Mouse (Mus musculus): ENCODE results near the gene Myt1l. TPM values are rescaled to one million over a fixed set of nuclear protein-coding genes. Genes with fewer than 3 reads are reported as not detected.

Myt1l gene
- total and polyA plus RNA-seq, 2 experiments from 2014 or later = 68.6 to 173 TPM

GRCm38 (mm10) chr12:29695194-29695593, 167.0 kb downstream of the Myt1l start:
- ATAC-seq = no peak
- Histone ChIP-seq H3K36me3 (ENCODE audit: insufficient read depth, low read length) (no peaks in the 10 kb centered on the region), H3K27me3 (ENCODE audit: insufficient read depth, low read length) (no peaks in the 10 kb centered on the region), H3K4me2 (ENCODE audit: low read depth, low read length) (no peak overlapping the region), H3K4me3 (ENCODE audit: low read length) (no peak overlapping the region), H3K4me1 (ENCODE audit: insufficient read depth, low read length) (peaks cover 34% of the 10 kb centered on the region), H3K9ac (replicated peaks; ENCODE audit: low read length) (no peak overlapping the region), H3K9me3 (ENCODE audit: low read length) (no peaks in the 10 kb centered on the region), H3K27ac (peak overlapping the region; percentile 55; the same call in 1 of the 2 replicates)
- 18% methylated on average over 2 of the region's 2 CpGs for WGBS
- TF ChIP-seq CTCF (IDR thresholded peaks at IDR 0.05; ENCODE audit: low read depth) = no peak
- DNase-seq (ENCODE audit: low spot score) = peak; percentile 45

GRCm38 (mm10) chr12:29697526-29698500, 169.6 kb downstream of the Myt1l start:
- DNase-seq (ENCODE audit: low spot score) (peak; percentile 92), ATAC-seq (peak; percentile 78)
- Histone ChIP-seq H3K4me2 (ENCODE audit: low read depth, low read length) (no peak overlapping the region), H3K4me1 (ENCODE audit: insufficient read depth, low read length) (peaks cover 52% of the 10 kb centered on the region), H3K9me3 (ENCODE audit: low read length) (no peaks in the 10 kb centered on the region), H3K27ac (peak overlapping the region; percentile 84), H3K27me3 (ENCODE audit: insufficient read depth, low read length) (no peaks in the 10 kb centered on the region), H3K9ac (replicated peaks; ENCODE audit: low read length) (0 out of 2 replicates have a peak overlapping the region, but pooled peaks have one; percentile 13), H3K36me3 (ENCODE audit: insufficient read depth, low read length) (no peaks in the 10 kb centered on the region), H3K4me3 (ENCODE audit: low read length) (no peak overlapping the region)
- 34% methylated on average over 12 of the region's 12 CpGs for WGBS
- TF ChIP-seq CTCF (IDR thresholded peaks at IDR 0.05; ENCODE audit: low read depth) = no peak

- no peak for TF ChIP-seq CTCF (IDR thresholded peaks at IDR 0.05; ENCODE audit: low read depth)
- peaks cover 58% of the 10 kb centered on the region for H3K4me1 ChIP-seq (ENCODE audit: insufficient read depth, low read length)
- peak; percentile 5; the same call in 1 of the 2 replicates for ATAC-seq
- no peaks in the 10 kb centered on the region for H3K27me3 ChIP-seq (ENCODE audit: insufficient read depth, low read length)
- no peaks in the 10 kb centered on the region for H3K9me3 ChIP-seq (ENCODE audit: low read length)
- no peak overlapping the region for H3K9ac ChIP-seq (replicated peaks; ENCODE audit: low read length)
- DNase-seq (ENCODE audit: low spot score) = no peak
- no peak overlapping the region for H3K4me2 ChIP-seq (ENCODE audit: low read depth, low read length)
- 11% methylated on average over 3 of the region's 3 CpGs for WGBS
- H3K4me3 ChIP-seq (ENCODE audit: low read length) = no peak overlapping the region
- H3K36me3 ChIP-seq (ENCODE audit: insufficient read depth, low read length) = no peaks in the 10 kb centered on the region
- peak overlapping the region; percentile 84 for H3K27ac ChIP-seq
Observed at GRCm38 (mm10) chr12:29698541-29698940, 170.4 kb downstream of the Myt1l start.

GRCm38 (mm10) chr12:29698976-29699375, 170.8 kb downstream of the Myt1l start:
- DNase-seq (ENCODE audit: low spot score) (peak; percentile 82), ATAC-seq (peak; percentile 25; the same call in 1 of the 2 replicates)
- no peaks in the 10 kb centered on the region for H3K27me3 ChIP-seq (ENCODE audit: insufficient read depth, low read length)
- no peaks in the 10 kb centered on the region for H3K36me3 ChIP-seq (ENCODE audit: insufficient read depth, low read length)
- H3K9me3 ChIP-seq (ENCODE audit: low read length) = no peaks in the 10 kb centered on the region
- peak overlapping the region; percentile 33; the same call in 1 of the 2 replicates for H3K9ac ChIP-seq (replicated peaks; ENCODE audit: low read length)
- H3K4me1 ChIP-seq (ENCODE audit: insufficient read depth, low read length) = peaks cover 58% of the 10 kb centered on the region
- H3K4me2 ChIP-seq (ENCODE audit: low read depth, low read length) = peak overlapping the region; percentile 8; the same call in 1 of the 2 replicates
- peak overlapping the region; percentile 84 for H3K27ac ChIP-seq
- no peak overlapping the region for H3K4me3 ChIP-seq (ENCODE audit: low read length)
- WGBS = 11% methylated on average over 10 of the region's 10 CpGs
- TF ChIP-seq CTCF (IDR thresholded peaks at IDR 0.05; ENCODE audit: low read depth) = no peak

- DNase-seq (ENCODE audit: low spot score) = no peak
- peak overlapping the region; percentile 84 for H3K27ac ChIP-seq
- peak overlapping the region; percentile 33; the same call in 1 of the 2 replicates for H3K9ac ChIP-seq (replicated peaks; ENCODE audit: low read length)
- ATAC-seq = no peak
- no peak overlapping the region for H3K4me3 ChIP-seq (ENCODE audit: low read length)
- H3K9me3 ChIP-seq (ENCODE audit: low read length) = no peaks in the 10 kb centered on the region
- H3K27me3 ChIP-seq (ENCODE audit: insufficient read depth, low read length) = no peaks in the 10 kb centered on the region
- no peaks in the 10 kb centered on the region for H3K36me3 ChIP-seq (ENCODE audit: insufficient read depth, low read length)
- no peak for TF ChIP-seq CTCF (IDR thresholded peaks at IDR 0.05; ENCODE audit: low read depth)
- peaks cover 55% of the 10 kb centered on the region for H3K4me1 ChIP-seq (ENCODE audit: insufficient read depth, low read length)
- 19% methylated on average over 10 of the region's 10 CpGs for WGBS
- peak overlapping the region; percentile 8; the same call in 1 of the 2 replicates for H3K4me2 ChIP-seq (ENCODE audit: low read depth, low read length)
Observed at GRCm38 (mm10) chr12:29699386-29699785, 171.2 kb downstream of the Myt1l start.

- no peaks in the 10 kb centered on the region for H3K9me3 ChIP-seq (ENCODE audit: low read length)
- no peak overlapping the region for H3K4me3 ChIP-seq (ENCODE audit: low read length)
- DNase-seq (ENCODE audit: low spot score) (no peak), ATAC-seq (no peak)
- 88% methylated on average over 3 of the region's 3 CpGs for WGBS
- no peaks in the 10 kb centered on the region for H3K36me3 ChIP-seq (ENCODE audit: insufficient read depth, low read length)
- no peak overlapping the region for H3K9ac ChIP-seq (replicated peaks; ENCODE audit: low read length)
- no peak for TF ChIP-seq CTCF (IDR thresholded peaks at IDR 0.05; ENCODE audit: low read depth)
- H3K4me2 ChIP-seq (ENCODE audit: low read depth, low read length) = no peak overlapping the region
- H3K27me3 ChIP-seq (ENCODE audit: insufficient read depth, low read length) = no peaks in the 10 kb centered on the region
- H3K27ac ChIP-seq = peak overlapping the region; percentile 84
- peaks cover 49% of the 10 kb centered on the region for H3K4me1 ChIP-seq (ENCODE audit: insufficient read depth, low read length)
Observed at GRCm38 (mm10) chr12:29700026-29700425, 171.8 kb downstream of the Myt1l start.
